Mouse (Mus musculus) olfactory bulb, adult 2 months (tissue): ENCODE data around the gene Sorbs1.

Source experiments
- CTCF ChIP-seq: fragments of 200-500 bp; IDR thresholded peaks from 2 replicates; pipeline ENCODE4 v1.5.1; 2012; ENCODE audit warnings: low read depth, mild to moderate bottlenecking, low read length, moderate library complexity; ENCODE audit not compliant: insufficient read depth
- POLR2A ChIP-seq: fragments of 200-500 bp; IDR thresholded peaks from 2 replicates; pipeline ENCODE4 v1.6.1; 2012; ENCODE audit warnings: mild to moderate bottlenecking, low read depth, low read length, moderate library complexity; ENCODE audit not compliant: insufficient read depth

- TF ChIP-seq POLR2A (no peak), CTCF (no peak)
Measured at GRCm38 (mm10) chr19:40293791-40294190, 219.8 kb downstream of the Sorbs1 start.
